Mouse (Mus musculus) testis, postnatal 10 days (tissue): Measurements from ENCODE around the gene Olfr530.

Source experiments
- DNase-seq: peaks from one replicate; pipeline ENCODE4 v3.0.0; 2021; ENCODE audit warnings: low spot score

Olfr530 gene

GRCm38 (mm10) chr7:140376231-140376630 is at the start of gene Olfr530:
TSS of gene Olfr530 (minus strand) at chr7:140376331.
- no peak for DNase-seq

- DNase-seq: no peak
These were observed 45.4 kb upstream of the Olfr530 start, which contains the start of gene Olfr532 for GRCm38 (mm10) chr7:140421539-140421938. TSS of gene Olfr532 (minus strand) at chr7:140421639.

- DNase-seq: no peak
These were observed 26.7 kb upstream of the Olfr530 start, which contains the start of gene Olfr531 for GRCm38 (mm10) chr7:140402818-140403217. TSS of gene Olfr531 (minus strand) at chr7:140402918.

DNA sequence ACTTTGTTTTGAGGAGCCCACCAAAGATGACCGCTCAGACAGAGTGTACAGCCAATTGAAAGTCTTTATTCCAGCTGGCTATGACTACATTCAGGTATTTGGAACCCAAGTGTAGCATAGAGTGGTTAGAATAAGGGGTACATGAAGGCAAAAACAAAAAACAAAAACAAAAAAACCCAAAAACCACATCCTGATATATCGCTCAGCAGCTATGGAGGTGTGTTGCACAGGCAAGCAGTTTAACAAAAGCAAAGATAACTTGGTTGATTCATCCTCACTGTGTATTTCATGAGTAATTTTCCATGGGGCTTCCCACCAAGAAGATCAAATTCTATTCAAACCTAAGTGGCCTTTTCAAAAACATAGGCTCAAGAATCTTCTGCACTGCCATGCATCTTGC is 780 bp upstream of the Olfr530 start:
- DNase-seq: no peak

DNA sequence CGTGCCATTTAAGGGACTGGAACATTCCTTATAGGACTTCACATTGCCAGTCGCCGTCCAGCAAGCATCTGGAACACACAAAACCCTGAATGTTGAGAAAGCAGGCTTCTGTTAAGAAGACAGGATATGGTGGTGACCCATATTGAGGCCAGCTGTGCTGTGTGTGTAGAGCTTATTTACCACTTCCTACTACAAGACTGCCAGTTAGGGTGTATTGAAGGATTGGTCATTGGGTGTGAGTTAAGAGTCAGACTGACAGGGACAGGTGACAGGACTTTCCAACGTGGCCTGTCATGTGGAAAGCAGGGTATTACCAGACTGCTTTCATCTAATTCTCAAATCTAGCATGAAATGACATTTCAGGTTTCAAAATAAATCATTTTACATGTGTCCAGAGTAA is 1.8 kb downstream of the Olfr530 start:
- no peak for DNase-seq

DNA sequence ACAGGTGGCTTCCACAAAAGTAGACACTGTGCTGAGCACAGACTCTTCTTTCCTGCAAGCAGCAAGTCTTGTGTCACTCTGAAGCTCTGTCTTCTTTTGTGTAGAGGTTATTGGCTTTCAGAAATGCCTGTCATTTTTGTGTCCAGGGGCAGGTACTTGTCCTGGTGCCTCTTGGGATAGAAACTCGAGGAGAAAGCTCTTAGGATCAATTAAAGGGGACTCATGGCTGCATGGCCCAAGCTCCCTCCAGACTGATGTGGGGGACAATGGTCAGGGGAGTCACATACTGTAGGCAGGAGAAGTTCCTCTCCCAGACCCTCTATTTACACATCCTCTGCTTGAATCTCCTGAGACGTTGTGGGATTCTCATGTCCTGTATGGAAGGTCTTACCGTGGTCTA is 14.6 kb downstream of the Olfr530 start, which contains the start of gene Olfr60:
TSS of gene Olfr60 (minus strand) at position 101 of the 400 bp plus-strand sequence.
- no peak for DNase-seq

GRCm38 (mm10) chr7:140333717-140334116 is 42.4 kb downstream of the Olfr530 start, which contains the start of gene Olfr527:
TSS of gene Olfr527 (plus strand) at chr7:140334017.
- no peak for DNase-seq

- no peak for DNase-seq
These were observed 46.3 kb downstream of the Olfr530 start for GRCm38 (mm10) chr7:140329766-140330304.
